Mouse (Mus musculus): ENCODE measurements at regions not wholly inside any gene's neighbourhood (a gene's known extent, or its start where the extent isn't known, plus 50 kb on each side); places are given as distances from the start of the nearest gene placed in this dataset.

DNA sequence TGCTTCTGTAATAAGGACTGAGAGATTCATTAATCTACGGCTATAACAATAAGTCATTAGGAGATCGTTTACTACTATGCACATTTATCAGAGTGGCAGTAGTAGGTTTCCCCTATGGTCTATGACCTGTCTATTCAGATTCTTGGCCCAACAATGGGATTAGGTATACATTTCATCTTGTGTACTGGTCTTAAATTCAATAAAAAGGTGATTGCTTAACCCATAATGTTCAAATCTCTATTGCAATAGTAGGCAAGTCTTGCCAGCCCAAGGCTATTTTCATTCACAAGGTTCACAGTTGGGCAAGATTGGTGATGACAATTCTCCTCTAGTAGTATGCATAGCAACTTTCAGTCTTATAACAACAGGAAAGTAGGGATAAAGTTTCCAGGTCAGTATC, 79.4 kb upstream of the Igsf10 start:
- TF ChIP-seq CTCF (IDR thresholded peaks at IDR 0.05; ENCODE audit: low read depth) (no peak), EP300 (optimal IDR thresholded peaks at IDR 0.05) (no peak)

Data from stomach, postnatal 0 days (tissue).